Mouse (Mus musculus): ENCODE results near the gene Ccn6.
A peak's percentile ranks its signal among the peaks of the same experiment; 100 is the strongest.
"Not testable (repeated sequence)": the region's sequence is repeated elsewhere in the genome, so short reads cannot be mapped to it uniquely, and the experiment has no call there.

The Ccn6 gene

DNA sequence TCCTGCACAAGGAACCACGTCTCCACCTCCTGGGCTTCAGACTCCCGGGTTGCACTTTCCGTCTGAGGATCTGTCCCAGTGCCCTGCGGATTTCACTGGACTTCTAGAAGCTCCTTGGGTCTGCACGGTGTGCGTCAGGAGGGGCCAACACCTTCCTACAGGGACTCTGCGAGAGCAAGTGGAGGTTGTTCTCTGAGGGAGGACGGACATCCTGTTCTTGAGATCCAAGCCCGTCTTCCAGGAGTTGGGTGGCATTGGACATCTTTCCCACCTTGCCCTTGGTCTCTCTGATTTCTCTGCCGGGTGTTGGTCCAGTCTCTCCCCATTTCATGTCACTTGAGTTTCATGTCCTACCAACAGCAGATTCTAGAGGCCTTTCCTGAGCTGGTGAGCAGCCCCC, at the start of gene Ccn6:
Gene Ccn6 (minus strand): TSS at position 101 of the 400 bp plus-strand sequence.
- DNase-seq (ENCODE audit: low read depth) = no peak

DNA sequence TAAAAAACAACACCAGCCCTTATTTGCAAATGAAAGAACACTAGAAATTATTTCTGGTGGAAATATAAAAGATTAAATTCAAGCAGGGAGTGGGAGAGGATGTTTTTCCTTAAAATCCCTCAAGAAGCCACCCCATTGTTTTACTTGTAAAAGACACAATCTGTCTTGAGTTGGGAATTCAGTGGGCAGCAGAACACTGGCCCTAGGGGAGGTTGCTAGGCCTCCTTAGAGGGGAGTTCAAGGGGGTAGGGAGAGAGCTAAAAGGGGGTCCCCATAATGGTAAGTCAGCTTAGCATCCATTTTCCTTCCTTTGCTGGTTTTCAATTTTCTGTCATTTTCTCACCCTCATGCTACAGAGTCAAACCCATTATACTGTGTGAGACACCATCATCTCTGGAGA, 46.4 kb upstream of the Ccn6 start:
- no peak for DNase-seq (ENCODE audit: low read depth)

DNA sequence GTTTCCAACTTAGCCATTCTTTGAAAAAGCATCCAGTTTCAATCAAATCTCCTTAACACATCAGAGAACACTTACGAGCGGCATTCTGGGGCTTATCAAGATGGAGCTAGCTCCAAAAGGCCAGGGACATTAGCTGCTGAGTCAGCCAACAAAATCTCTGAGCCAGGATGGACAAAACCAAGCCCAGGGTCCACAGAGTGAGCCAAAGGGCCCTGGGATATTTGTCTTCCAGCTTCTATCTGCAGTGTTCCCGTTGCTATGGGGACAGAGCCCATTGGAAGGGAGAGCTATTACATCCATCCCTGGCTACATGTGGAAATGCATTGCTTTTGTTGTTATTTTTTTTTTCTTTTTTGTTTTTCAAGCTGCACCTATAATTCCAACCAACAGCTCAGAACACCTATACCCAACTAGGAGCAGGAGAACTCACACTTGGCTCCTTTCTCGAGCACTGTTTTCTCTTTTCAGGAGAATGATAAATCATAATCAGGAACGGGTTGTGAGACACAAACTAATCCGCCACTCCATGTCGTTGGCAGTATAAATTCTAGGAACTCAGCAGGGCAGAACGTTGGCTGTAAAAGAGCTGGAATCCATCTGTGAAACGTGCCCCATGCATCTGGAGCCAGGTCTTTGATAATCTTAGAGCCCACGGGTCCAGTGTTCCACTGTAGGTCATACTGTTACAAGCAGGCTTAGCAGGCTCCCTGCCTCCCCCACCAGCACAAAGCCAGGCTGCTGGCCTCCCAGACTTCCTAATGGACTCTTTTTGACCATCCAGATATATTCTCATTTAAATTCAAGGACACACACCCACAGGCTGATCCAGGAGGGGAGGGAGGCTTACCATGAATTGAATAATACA, 45.8 kb upstream of the Ccn6 start:
- DNase-seq (ENCODE audit: low read depth) = no peak

DNA sequence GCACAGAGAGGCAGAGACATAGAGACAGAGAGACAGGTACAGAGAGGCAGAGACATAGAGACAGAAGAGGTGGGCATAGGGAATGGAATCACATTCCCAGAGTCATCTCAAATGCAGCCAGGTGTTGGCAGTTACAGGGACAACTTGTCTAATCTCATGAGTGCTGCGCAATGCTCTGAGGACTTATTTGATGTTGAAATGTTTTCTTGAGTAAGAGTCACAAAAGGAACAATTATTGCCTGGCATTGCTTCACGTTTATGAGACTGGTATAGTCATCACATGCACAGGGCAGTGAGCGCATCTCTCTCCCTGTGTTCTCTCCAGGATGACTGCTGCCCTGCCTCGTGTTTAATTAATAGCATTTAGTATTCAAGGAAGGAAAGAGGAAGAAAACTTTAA, 45.1 kb upstream of the Ccn6 start:
- no peak for DNase-seq (ENCODE audit: low read depth)

DNA sequence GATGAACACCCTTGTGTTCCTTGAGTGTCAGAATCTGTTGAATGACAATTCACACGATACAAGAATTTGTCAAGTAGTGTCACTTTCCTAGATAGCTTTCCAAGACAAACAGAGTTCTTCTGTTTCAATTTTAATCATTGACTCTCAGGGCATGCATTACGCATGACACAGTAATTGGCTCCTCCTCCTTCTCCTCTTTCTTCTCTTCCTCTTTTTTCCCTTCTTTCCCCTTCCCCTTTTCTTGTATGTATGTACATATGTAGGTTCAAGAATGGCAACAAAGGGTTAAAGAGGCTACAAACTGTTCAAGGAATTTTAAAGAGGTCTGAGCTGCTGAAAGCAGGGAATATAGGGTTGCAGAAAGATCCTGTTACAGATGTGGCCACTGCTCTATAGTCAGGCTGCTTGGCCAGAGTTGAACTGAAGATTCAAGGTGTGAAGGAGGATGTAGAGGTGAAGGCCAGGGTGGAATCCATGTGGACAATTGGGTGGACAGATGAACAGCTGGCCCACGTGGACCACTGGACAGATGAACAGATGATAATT, 43.8 kb upstream of the Ccn6 start:
- no peak for DNase-seq (ENCODE audit: low read depth)

DNA sequence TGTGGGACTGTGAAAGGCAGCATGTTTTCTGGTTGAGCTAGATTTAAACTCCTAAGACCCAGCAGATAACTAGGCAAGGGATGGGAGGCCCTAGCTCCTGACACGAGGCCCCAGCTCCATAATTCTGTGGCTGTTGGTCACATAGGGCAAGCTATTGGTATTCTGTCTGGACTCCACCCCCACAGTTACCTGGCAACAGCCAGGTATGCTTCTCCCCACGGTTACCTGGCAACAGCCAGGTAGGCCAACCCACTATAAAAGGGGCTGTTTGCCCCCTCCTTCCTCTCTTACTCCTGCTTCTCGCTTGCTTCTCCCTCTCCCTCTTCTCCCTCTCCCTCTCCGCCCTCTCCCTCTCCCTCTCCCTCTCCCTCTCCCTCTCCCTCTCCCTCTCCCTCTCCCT, 38.9 kb upstream of the Ccn6 start:
- no peak for DNase-seq (ENCODE audit: low read depth)

DNA sequence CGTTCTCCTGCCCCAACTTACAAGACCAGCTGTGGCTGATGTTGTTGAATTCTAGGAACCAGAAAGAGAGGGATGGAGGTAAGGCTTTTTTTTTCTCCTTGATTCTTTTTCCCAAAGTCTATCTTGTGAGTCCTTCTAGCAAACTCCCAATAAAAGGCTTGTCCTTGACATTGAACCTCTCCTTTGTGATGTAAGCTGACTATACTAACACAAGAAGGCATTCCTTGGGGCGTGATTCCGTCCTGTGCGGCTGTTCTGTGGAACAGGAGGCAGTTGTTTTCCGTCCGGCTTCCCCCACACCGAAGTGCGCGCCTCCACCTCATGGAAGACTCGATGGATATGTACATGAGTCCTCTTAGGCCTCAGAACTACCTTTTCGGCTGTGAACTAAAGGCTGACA, 34.6 kb upstream of the Ccn6 start:
- DNase-seq (ENCODE audit: low read depth) = not testable (repeated sequence)

DNA sequence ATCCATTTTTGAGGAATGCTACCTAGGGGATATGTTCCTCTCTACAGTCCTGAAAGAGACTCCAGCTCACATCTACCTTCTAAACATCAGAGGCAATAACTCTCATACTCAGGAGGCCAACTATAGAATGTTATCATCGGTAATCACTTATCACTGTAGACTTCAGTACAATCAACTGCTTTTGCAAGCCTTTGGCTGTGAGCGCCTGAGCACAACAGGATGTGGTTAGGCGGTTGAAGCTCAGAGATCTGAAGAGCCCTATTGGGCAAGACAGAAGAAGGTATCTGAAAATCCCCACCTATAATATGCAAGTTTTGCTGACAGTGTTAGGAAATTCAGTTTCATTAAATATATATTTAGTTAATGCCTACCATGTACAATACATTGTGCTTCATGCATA, 29.1 kb upstream of the Ccn6 start:
- peak; percentile 92 for DNase-seq (ENCODE audit: low read depth)

DNA sequence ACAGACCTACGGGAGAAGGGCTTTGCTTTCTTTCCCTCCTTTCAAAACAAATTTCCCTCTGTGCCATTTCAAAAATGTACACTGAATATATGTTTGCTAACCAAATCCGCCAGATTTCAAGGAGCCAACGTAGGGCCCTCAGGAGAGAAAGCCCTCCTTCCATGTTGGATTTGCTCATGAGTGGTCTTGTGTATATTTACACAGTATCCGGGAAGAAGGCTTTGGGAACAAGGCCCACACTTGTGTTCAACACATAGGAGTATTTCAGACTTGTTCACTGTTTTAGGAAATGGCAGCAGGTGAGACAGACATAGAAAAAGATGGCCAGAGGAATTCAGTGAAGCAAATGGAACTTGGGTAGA, 21.9 kb upstream of the Ccn6 start:
- DNase-seq (ENCODE audit: low read depth) = no peak

DNA sequence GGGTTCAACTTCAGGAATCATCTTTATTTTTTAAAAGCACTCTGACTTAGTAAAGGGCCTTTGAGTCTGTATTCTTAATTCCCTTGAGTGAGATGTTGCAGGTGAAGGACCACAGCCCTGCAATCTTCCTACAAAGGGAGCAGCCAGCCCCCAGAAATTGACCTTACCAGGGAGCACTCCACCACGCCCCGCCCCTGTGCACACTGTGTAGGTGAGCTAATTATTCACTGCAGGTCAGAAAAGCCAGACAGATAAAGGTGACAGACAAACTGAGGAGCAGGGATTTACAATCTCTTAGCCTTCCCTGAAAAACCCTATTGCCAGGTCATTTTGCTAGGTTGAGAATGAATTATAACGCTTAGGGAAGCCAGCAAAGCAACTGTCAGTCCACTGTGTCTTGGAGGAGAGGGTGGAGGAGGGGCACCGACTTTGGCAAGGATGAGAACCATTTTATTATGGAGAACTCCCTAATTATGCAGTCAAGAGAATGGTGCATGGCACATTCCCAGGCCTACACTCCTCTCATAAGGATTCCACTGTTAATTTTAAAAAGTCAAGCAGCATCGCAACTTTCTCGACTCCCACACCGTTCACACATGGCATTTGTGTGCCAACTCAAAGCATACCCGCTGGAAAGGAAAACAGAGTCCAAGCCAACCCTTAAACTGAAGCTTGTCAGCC, 21.4 kb upstream of the Ccn6 start:
- DNase-seq (ENCODE audit: low read depth) = no peak

DNA sequence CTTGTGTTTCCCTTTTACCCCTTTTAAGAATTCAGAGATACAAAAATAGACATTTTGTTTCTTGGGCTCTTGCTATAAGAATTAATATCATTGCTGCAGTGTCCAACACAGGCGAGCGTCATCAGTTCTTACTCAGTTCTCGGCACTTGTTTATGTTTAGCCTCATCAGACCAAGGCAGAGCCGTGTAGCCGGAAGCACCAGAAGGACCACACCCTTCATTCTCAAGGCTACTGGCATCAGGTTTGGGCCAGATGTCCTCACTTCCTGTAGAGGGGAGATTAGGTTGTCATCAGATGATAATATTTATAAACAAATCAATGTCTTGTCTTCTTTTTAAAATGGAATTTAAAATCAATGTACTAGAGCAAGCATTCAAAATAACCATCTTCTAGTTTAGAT, 13.4 kb upstream of the Ccn6 start:
- peak; percentile 37 for DNase-seq (ENCODE audit: low read depth)

DNA sequence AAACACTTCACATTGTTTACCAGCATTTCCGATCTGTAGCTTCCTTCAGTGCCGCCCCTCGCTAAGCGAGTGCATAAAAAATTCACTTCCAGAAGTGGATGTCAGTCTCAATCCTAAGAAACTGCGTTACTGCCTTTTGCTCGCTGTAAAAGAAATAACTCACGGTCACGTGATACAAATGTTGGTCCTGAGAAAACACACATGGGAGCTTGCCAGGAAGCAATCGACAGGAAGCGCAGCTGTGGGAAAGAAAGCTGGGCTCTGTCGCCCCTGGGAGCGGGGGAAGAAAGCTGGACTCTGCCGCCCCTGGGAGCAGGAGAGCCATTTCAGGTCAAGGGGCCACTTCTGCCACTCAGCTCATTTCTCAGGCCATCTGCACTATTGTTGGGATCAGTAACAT, 9.5 kb upstream of the Ccn6 start:
- no peak for DNase-seq (ENCODE audit: low read depth)

DNA sequence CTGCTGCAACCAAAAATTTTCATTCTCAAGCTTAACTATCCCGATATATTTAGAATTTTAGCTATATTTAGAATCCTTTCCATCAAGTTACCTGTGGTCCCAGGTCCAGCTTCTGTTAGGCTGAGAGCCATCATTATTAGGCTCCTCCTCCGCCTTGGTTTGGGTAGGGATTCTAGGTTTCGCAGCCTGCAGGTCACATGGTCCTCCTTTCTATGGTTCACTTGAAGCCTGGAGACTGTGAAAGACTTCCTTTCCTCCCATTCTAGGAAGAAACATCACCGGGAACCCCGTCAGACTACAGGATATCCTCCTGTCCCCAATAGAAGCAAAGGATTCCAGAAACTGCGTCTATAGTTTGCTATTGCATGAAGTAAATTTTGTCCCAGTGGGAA, 8.9 kb upstream of the Ccn6 start:
- no peak for DNase-seq (ENCODE audit: low read depth)

DNA sequence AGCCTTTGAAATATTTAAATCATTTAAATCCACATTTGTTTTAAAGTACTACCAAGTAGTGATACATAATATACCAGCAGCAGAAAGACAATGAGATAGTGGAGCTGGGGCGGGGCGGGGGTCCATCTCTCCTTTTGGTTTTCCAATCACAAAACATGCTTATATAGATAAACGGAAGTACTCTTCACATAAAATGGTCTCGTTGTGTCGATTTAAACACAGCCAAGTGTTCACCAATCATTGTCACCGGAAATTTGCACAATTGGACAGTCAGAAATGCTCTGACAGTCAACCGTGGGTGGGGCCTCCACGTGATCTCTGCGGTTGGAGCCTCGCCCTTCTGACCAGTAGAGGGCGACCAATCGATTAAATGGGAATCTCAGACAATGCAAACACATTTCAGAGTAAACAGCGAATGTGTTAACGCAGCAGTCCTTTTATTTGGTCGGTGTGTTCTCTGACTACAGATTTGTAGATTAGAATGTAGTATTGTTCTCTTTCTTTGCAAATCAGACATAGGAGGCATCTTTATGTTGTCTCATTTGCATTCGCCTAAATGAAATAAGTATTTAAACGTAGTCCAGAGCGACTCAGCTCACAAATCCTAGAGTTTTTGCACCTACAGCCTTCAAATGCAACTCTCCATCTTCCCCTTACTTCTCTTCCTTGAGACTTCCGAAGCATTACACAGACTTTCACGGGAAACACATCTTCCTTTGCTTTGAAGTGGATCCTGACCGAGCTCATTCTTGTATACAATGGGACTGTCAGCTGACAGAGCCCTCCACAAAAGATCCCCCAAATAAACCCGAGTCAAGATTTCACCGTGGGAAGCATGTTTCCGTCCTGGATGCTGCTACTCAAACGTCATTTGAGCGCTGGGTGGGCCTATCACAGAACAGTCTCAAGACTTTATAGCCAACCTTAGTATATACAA, 8.3 kb upstream of the Ccn6 start:
- peak; percentile 98 for DNase-seq (ENCODE audit: low read depth)

DNA sequence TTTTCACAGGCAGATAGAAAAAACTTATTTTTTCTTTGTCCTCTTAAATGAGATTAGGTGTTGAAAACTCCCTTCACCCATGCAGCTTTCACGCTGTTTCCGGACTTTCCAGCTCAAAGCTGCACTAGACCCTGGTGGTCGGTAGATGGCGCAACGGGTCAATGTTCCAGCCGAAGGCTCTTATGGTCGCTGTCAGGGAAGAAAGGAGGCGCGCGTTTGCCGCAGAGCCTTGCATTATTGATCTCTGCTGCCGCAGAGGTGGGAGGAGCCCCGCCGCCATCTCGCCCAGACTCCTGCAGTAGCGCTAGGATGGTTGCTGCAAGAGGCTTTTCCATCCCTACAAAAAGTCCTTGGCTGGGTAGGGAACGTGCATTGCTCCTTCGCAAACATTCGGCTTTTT, 7.5 kb upstream of the Ccn6 start:
- peak; percentile 97 for DNase-seq (ENCODE audit: low read depth)

DNA sequence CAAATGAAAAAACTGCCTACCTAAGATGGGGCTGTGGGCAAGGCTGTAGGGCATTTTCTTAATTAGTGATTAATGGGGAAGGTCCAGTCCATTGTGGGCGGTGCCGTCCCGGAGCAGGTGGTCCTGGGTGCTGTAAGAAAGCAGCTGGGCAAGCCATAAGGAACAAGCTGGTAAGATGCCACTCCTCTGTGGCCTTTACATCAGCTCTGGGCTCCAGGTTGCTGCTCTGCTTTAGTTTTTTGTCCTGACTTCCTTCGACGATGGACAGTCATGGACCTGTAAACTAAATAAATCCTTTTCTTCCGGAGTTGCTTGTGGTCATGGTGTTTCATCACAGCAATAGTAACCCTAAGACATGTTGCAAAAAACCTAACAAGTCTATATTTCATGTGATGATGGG, 7.1 kb upstream of the Ccn6 start:
- DNase-seq (ENCODE audit: low read depth) = no peak

DNA sequence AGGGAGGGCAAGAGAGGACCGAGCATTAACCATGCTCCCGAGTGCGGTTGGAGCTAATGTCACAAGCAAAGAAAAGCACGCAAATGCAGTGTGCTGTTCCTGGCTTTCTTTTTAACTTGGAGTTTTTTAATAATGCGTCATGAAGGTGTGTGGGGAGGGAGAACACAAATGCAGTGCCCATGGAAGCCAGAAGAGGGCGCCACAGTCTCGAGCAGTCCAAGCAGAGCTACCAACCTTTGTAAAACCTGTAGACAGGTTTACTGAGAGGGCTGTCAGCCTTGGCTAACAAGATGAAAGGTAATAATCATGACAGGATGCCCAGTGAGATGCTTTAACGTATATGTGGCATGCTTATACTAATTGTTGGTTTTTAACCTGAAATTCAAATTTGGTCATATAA, 6.6 kb upstream of the Ccn6 start:
- DNase-seq (ENCODE audit: low read depth) = peak; percentile 90

DNA sequence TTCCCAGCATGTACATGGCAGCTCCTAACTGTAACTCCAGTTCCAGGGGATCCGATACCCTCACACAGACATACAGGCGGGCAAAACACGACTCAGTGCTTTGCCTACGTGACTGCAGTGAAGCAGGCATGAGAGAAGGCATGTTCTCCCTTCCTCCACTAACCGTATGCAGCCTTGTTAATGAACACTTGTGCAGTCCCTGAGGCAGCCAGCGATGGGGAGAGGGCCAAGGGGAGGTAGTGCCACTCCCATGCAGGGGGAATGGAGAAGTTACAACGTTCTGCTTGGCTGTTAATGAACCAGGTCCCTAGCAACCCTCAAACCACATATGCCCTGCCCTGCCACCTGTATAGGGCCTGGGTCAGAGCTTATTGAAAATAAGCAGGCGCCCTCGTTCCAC, 6.0 kb upstream of the Ccn6 start:
- DNase-seq (ENCODE audit: low read depth) = no peak

DNA sequence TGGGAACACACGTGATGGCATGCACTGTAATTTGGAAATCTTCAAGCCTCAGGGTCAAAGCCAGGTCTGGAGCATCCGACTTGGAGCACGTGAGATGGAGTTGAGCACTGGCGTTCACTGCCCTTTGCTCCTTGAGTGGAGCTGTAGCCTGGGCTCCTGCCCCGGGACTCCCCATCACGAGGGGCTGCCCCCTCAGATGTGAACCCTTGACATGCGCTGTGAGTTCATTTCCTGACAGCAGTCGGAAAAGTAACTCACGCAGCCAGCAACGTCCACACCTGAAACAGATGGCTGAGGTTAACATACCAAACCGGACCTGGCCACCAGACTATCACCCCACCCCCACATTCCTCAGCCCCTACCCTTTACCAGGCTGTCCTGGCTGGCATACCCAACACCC, 4.0 kb upstream of the Ccn6 start:
- no peak for DNase-seq (ENCODE audit: low read depth)

DNA sequence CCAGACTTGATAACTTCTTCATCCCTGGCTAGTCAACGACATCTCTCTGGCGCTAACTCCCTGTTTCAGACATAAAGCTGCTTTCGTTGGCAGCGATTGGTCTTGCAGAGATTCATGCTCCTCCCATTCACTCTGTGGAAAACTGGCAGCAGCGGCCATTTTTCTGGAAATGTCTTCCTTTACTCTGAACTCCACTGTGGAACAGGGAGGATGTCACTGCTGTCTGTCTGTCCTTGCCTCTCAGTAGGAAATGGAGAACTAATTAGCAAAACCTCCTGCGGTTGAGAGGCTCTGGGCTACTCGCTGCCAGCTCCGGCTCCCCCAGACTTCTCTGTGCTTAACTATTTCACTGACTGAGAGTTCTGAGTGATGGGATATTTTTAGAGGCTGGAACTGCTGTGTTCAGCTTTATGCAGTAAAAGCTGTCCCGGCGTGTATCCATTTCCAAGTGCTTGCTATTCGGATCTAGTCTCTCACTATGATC, 2.1 kb upstream of the Ccn6 start:
- no peak for DNase-seq (ENCODE audit: low read depth)

DNA sequence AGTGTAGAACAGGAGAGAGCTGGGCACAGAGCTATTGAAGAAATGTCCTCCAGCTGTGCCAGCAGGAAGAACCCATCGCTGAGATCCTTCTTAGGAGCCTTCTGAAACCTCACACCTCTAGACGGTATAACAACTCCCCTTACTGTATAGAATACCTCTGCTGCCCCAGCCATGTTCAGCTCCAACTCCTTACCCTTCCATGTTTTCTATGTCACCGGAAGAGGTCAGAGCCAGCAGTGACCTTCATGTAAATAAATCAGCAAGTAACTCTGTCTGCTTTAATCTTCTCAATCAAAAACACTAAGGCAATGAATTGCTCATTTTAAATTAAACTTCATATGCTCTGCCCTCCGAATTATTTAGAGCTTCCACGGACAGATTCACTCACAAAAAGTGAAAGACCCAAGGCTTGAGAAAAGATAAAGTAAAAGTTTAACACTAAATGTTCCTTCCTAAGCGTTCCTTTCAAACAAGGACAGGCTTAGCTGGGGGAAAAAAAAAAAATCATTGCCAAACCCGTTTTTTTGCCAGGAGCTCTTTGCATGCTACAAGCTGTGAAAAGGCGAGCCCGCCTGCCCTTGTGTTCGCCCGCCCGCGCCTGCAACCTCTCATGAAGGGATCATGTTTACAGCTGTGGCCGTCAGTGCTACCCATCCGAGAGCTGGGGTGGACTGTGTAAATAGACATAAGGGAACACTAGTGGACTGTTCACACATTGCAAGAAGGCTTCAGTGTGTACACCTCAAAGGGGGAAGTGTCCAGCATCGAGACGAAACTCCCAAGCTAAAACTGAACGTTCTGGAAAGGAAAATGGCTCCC, 719 bp downstream of the Ccn6 start:
- DNase-seq (ENCODE audit: low read depth) = no peak

Data from induced T-regulatory cell, adult 2 months (primary cell).